Mouse (Mus musculus) heart, postnatal 0 days (tissue): Measurements from ENCODE around the gene Fst. TPM values are rescaled to one million over a fixed set of nuclear protein-coding genes. Genes with fewer than 3 reads are reported as not detected.

Experiments used
- ATAC-seq: fragments of 200-750 bp; cut with Nextera tagmentation; 2 replicates; pipeline ENCODE4 v1.8.0; 2017; ENCODE audit warnings: low read depth, moderate number of reproducible peaks, moderate library complexity; ENCODE audit not compliant: insufficient read depth
- DNase-seq: peaks from one replicate; pipeline ENCODE4 v3.0.0-alpha.2; 2016; ENCODE audit warnings: low spot score
- H3K27ac ChIP-seq: fragments of 300-500 bp; sonication (generic); 2 replicates; pipeline ENCODE4 v1.5.1; 2014; ENCODE audit warnings: low read depth, mild to moderate bottlenecking
- H3K27me3 ChIP-seq: fragments of 300-500 bp; sonication (generic); 2 replicates; pipeline ENCODE4 v1.6.1; 2014; ENCODE audit warnings: low read length, mixed read lengths; ENCODE audit not compliant: control insufficient read depth, insufficient read depth
- H3K36me3 ChIP-seq: fragments of 300-500 bp; sonication (generic); replicated peaks from 2 replicates; pipeline ENCODE4 v1.6.1; 2014; ENCODE audit warnings: low read length, mixed read lengths; ENCODE audit not compliant: control insufficient read depth, insufficient read depth
- H3K4me1 ChIP-seq: fragments of 300-500 bp; sonication (generic); 2 replicates; pipeline ENCODE4 v1.6.1; 2014; ENCODE audit warnings: antibody characterized with exemption; ENCODE audit not compliant: control insufficient read depth, insufficient read depth
- H3K4me2 ChIP-seq: fragments of 300-500 bp; sonication (generic); 2 replicates; pipeline ENCODE4 v1.6.1; 2014; ENCODE audit warnings: low read depth, mild to moderate bottlenecking, low read length, moderate library complexity
- H3K4me3 ChIP-seq: fragments of 300-500 bp; sonication (generic); 2 replicates; pipeline ENCODE4 v1.5.1; 2014; ENCODE audit warnings: low read depth, low read length
- H3K9ac ChIP-seq: fragments of 300-500 bp; sonication (generic); replicated peaks from 2 replicates; pipeline ENCODE4 v1.6.1; 2014; ENCODE audit warnings: low read depth, low read length, mixed read lengths
- H3K9me3 ChIP-seq: fragments of 300-500 bp; sonication (generic); replicated peaks from 2 replicates; pipeline ENCODE4 v1.6.1; 2016; ENCODE audit warnings: low read length; ENCODE audit not compliant: control insufficient read depth
- CTCF ChIP-seq: IDR thresholded peaks from 2 replicates; pipeline ENCODE4 v1.5.1; 2016; ENCODE audit warnings: antibody characterized with exemption, control low read depth, low read depth
- EP300 ChIP-seq: IDR thresholded peaks from 2 replicates; pipeline ENCODE4 v1.6.1; 2016; ENCODE audit warnings: antibody characterized with exemption, low read depth
- WGBS: fragments of 180-500 bp; shearing (Covaris S2); extraction: QIAGEN DNeasy Blood & Tissue Kit; methylation state at CpG from one replicate; pipeline ENCODE4 v1.1.7; 2014; 5-methylcytosine and 5-hydroxymethylcytosine counted together
- polyA plus RNA-seq: library from polyadenylated mRNA; unstranded; fragments of >200 nt; fragmentation: Nextera tagmentation; extraction: Ambion mirVana; gene quantifications from 2 replicates; pipeline ENCODE4 v1.2.1, GENCODE M21; 2015
- total RNA-seq: library from RNA; depleted of rRNA; stranded (reverse); fragments of >200 nt; gene quantifications from 2 replicates; pipeline ENCODE4 v1.2.3, GENCODE M21; 2014; ENCODE audit warnings: low replicate concordance

Fst gene
- total and polyA plus RNA-seq, 2 experiments from 2014 or later: 0.66 to 3.3 TPM

DNA sequence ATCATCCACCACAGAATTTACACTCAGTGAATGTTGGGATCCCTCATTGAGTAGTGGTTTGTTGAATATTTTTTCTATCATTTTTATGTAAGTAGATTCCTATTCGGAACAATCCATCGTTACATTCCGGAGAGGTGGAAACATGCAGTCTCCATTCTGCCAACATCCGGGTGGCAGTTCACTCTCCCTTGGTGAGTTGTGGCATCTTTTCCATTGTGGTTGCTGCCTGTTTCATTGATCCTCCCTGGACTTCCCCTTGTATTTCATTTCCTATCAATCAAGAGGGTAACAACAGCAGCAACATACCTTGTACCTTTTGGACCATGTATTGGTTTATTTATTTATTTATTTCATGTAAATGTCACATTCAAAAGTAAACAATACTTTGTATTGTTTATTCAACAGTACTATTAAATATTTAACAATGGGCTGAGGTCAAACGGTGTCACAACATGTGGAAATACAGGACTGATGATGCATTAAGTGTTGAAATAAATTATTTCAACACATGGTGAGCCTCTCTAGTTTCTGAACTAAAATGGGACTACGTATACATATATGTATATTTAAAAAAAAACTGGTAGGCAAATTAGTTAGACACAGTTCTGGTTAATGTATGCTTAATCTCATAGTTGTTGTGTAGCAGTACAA, 7.6 kb upstream of the Fst start:
- Histone ChIP-seq H3K27me3 (0 out of 2 replicates have a peak, but pooled peaks cover 2% of the 10 kb centered on the region), H3K4me3 (no peak overlapping the region), H3K9ac (no peak overlapping the region), H3K4me1 (no peaks in the 10 kb centered on the region), H3K36me3 (no peaks in the 10 kb centered on the region), H3K9me3 (no peaks in the 10 kb centered on the region), H3K27ac (no peak overlapping the region), H3K4me2 (no peak overlapping the region)
- ATAC-seq (no peak), DNase-seq (no peak)
- TF ChIP-seq EP300: no peak
- TF ChIP-seq CTCF: no peak
- WGBS: 84% methylated on average over 6 of the region's 6 CpGs

DNA sequence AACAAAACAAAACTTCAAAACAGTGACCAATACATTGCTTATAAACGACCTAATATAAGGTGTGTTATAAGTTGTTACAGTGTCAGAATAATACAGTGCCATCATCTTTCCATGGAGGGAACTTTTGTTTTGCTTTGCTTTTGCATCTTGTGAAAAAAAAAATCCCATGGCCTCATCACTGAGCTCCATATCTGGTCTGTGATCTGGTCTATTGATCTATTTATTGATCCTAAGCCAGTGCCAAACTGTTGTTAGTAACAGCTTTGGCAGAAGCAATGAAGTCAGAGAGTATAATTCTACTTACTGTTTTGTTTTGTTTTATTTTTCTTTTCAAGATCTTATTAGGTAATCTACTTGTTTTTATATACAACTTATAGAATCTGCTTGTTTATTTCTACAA, 6.6 kb upstream of the Fst start:
- TF ChIP-seq CTCF: no peak
- no peak for TF ChIP-seq EP300
- WGBS: 58% methylated on average over 1 of the region's 1 CpGs
- no peaks in the 10 kb centered on the region for H3K9me3 ChIP-seq
- no peak overlapping the region for H3K4me3 ChIP-seq
- 0 out of 2 replicates have a peak, but pooled peaks cover 6% of the 10 kb centered on the region for H3K27me3 ChIP-seq
- ATAC-seq (no peak), DNase-seq (no peak)
- H3K27ac ChIP-seq: no peak overlapping the region
- no peaks in the 10 kb centered on the region for H3K36me3 ChIP-seq
- H3K4me2 ChIP-seq: no peak overlapping the region
- H3K4me1 ChIP-seq: no peaks in the 10 kb centered on the region
- H3K9ac ChIP-seq: no peak overlapping the region

DNA sequence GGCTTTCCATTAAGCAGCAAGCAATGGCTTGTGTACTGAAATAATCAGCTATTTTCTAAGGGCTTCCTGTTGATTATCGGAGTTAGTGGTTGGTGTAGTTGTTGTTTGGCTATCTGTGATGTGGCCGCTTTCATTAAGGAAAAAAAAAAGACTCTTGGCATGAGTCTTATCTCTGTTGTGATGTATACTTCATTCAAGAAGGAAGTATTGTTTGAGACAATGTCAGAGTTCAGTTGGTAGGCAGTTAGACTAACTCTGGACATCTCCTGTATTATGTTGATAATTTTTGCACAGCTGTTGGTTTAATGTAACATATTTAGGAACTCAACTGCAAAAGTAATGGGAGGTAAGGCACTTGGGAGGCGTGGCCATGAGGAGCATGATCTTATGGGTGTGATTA, 6.1 kb upstream of the Fst start:
- DNase-seq: no peak
- Histone ChIP-seq H3K27ac (no peak overlapping the region), H3K4me2 (no peak overlapping the region), H3K4me3 (no peak overlapping the region), H3K9me3 (no peaks in the 10 kb centered on the region), H3K4me1 (no peaks in the 10 kb centered on the region), H3K36me3 (no peaks in the 10 kb centered on the region), H3K27me3 (0 out of 2 replicates have a peak, but pooled peaks cover 6% of the 10 kb centered on the region), H3K9ac (no peak overlapping the region)
- 52% methylated on average over 3 of the region's 3 CpGs for WGBS
- TF ChIP-seq EP300 (no peak), CTCF (no peak)
- no peak for ATAC-seq

DNA sequence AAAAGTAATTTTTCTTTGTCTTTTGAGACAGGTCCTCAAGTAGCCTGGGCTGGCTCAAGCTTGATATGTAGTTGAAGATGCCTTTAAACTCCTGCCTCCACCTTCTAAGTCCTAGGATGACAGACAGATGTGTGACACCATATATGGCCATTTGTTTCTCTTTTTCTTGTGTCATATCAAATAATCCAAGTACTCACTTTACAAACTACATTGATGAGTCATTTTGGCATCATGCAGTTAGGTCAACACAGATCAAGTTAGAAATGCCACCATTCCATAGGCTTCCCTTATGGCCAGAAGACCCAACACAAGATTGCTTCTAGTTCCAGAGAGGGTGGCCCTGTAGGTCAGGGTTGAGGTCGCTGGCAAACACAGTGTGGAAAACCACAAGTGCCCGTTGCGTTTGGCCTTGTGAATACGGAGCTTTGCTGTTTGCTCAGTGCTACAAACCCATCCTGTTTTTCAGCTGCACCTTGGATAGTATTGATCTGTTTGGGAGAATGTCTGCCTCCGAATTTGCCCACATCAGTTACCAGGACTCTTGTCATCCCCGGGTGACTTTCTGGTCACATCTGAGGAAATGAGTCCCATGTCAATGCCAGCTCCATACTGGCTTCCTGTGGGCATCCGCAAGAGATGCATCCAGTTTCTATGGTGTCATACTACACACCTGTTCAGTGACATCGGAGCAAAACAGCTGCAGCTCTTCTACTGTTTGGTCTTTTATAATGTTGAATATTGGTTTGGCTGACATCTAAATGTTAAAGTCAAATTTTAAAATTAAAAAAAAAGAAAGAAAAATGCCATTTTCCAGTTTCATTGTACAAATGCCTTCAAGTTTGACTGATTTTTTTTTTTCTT, 4.0 kb upstream of the Fst start:
- Histone ChIP-seq H3K27ac (no peak overlapping the region), H3K9ac (no peak overlapping the region), H3K27me3 (peaks cover 21% of the 10 kb centered on the region), H3K36me3 (no peaks in the 10 kb centered on the region), H3K9me3 (no peaks in the 10 kb centered on the region), H3K4me3 (no peak overlapping the region), H3K4me1 (no peaks in the 10 kb centered on the region), H3K4me2 (no peak overlapping the region)
- TF ChIP-seq EP300 (no peak), CTCF (no peak)
- no peak for ATAC-seq
- 74% methylated on average over 8 of the region's 8 CpGs for WGBS
- DNase-seq: no peak

DNA sequence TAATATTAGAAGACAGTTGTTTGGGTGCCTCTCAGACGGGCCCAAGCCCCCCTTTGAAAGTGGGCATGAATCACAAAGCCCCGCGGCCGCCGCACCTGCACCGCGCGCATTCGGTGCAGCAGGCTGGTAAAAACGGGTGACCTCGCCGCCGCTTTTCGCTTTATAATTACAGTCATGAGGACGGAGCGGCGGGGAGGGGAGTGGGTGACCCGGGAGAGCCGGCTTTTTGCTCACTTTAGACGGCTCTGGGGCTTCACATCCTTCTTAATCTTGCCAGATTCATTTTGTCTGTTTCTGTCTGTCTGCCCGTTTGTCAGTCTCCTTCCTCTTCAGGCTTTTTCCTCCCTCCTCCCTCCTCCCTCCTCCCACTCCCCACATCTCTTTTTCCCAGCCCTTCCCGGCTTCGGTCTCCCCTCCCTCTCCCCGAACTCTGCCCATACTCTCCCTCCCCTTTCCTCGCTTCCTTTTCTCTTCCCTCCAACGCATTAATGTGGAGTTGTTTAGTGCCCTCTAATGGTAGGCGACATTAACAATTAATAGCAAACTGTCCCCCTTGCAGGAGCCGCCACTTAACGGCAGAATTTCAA, 1.6 kb upstream of the Fst start:
- peak; percentile 42; the same call in 1 of the 2 replicates for ATAC-seq
- Histone ChIP-seq H3K9me3 (no peaks in the 10 kb centered on the region), H3K4me3 (peak overlapping the region; percentile 67), H3K4me2 (peak overlapping the region; percentile 98), H3K27me3 (peaks cover 41% of the 10 kb centered on the region), H3K4me1 (peaks cover 8% of the 10 kb centered on the region; the same call in 1 of the 2 replicates), H3K27ac (no peak overlapping the region), H3K36me3 (no peaks in the 10 kb centered on the region), H3K9ac (no peak overlapping the region)
- under 1% methylated on average over 29 of the region's 29 CpGs for WGBS
- peak; percentile 85 for DNase-seq
- TF ChIP-seq CTCF (peak; percentile 70), EP300 (no peak)
